Mouse (Mus musculus) embryonic fibroblast, embryonic 13.5 days (primary cell): ENCODE data around the gene Ptpn6. TPM values are rescaled to one million over a fixed set of nuclear protein-coding genes. Genes with fewer than 3 reads are reported as not detected.

Experiments
- H3K27ac ChIP-seq: 2 replicates; pipeline ENCODE4 v1.5.1; 2012; ENCODE audit warnings: low read length, control low read depth, inconsistent platforms; ENCODE audit not compliant: insufficient read depth
- H3K4me1 ChIP-seq: 2 replicates; pipeline ENCODE4 v1.6.1; 2011; ENCODE audit warnings: low read length; ENCODE audit not compliant: control insufficient read depth, insufficient read depth
- H3K4me3 ChIP-seq: 2 replicates; pipeline ENCODE4 v1.5.1; 2011; ENCODE audit warnings: mild to moderate bottlenecking, control low read depth, low read length; ENCODE audit not compliant: insufficient read depth
- CTCF ChIP-seq: IDR thresholded peaks from 2 replicates; pipeline ENCODE4 v1.5.1; 2011; ENCODE audit warnings: mild to moderate bottlenecking, control low read depth, low read length, moderate library complexity, borderline replicate concordance; ENCODE audit not compliant: insufficient read depth
- POLR2A ChIP-seq: IDR thresholded peaks from 2 replicates; pipeline ENCODE4 v1.6.1; 2011; ENCODE audit warnings: low read depth, mild to moderate bottlenecking, control low read depth, low read length, moderate library complexity
- polyA plus RNA-seq: library from polyadenylated mRNA; stranded (reverse); fragments of >200 nt; gene quantifications from 2 replicates; pipeline ENCODE4 v1.2.4, GENCODE M21; 2011; ENCODE audit warnings: low read depth; ENCODE audit not compliant: missing spikeins, insufficient read length

Gene Ptpn6
- 0.53 and 4.3 TPM in 2 replicates for polyA plus RNA-seq

- Histone ChIP-seq H3K27ac (no peak within 1 kb of the TSS), H3K4me1 (no peaks in the 10 kb centered on the region), H3K4me3 (no peak within 1 kb of the TSS)
- TF ChIP-seq CTCF, result no peak
- no peak for TF ChIP-seq POLR2A
Measured at GRCm38 (mm10) chr6:124738511-124739023, at the start of gene Ptpn6. Ptpn6 (minus strand) TSS chr6:124738714.

GRCm38 (mm10) chr6:124787722-124788121 is 49.2 kb upstream of the Ptpn6 start:
- TF ChIP-seq CTCF, result no peak
- no peak for TF ChIP-seq POLR2A
- Histone ChIP-seq H3K4me3 (no peak overlapping the region), H3K4me1 (peaks cover 3% of the 10 kb centered on the region; the same call in 1 of the 2 replicates), H3K27ac (no peak overlapping the region)

GRCm38 (mm10) chr6:124786756-124787420 is 48.4 kb upstream of the Ptpn6 start:
- Histone ChIP-seq H3K27ac (no peak overlapping the region), H3K4me3 (no peak overlapping the region), H3K4me1 (peaks cover 5% of the 10 kb centered on the region)
- no peak for TF ChIP-seq CTCF
- TF ChIP-seq POLR2A, result no peak

GRCm38 (mm10) chr6:124782436-124782835 is 43.9 kb upstream of the Ptpn6 start:
- Histone ChIP-seq H3K4me1 (peaks cover 5% of the 10 kb centered on the region), H3K27ac (no peak overlapping the region), H3K4me3 (no peak overlapping the region)
- TF ChIP-seq CTCF (no peak), POLR2A (no peak)

GRCm38 (mm10) chr6:124780917-124781316 is 42.4 kb upstream of the Ptpn6 start:
- peaks cover 5% of the 10 kb centered on the region for H3K4me1 ChIP-seq
- no peak overlapping the region for H3K27ac ChIP-seq
- TF ChIP-seq CTCF (no peak), POLR2A (no peak)
- H3K4me3 ChIP-seq, result no peak overlapping the region

- Histone ChIP-seq H3K27ac (no peak overlapping the region), H3K4me3 (peak overlapping the region; percentile 24; the same call in 1 of the 2 replicates), H3K4me1 (peaks cover 5% of the 10 kb centered on the region)
- TF ChIP-seq CTCF (no peak), POLR2A (no peak)
Measured at GRCm38 (mm10) chr6:124779984-124780416, 41.5 kb upstream of the Ptpn6 start.

- Histone ChIP-seq H3K4me1 (peaks cover 5% of the 10 kb centered on the region), H3K27ac (no peak within 1 kb of the TSS), H3K4me3 (peak within 1 kb of the TSS; percentile 24; the same call in 1 of the 2 replicates)
Measured at GRCm38 (mm10) chr6:124779222-124779983, 40.9 kb upstream of the Ptpn6 start, which contains the start of gene Lrrc23. Lrrc23 (minus strand) TSS chr6:124779727.

GRCm38 (mm10) chr6:124770511-124770910 is 32.0 kb upstream of the Ptpn6 start:
- Histone ChIP-seq H3K27ac (no peak overlapping the region), H3K4me1 (peaks cover 6% of the 10 kb centered on the region), H3K4me3 (no peak overlapping the region)
- TF ChIP-seq POLR2A (no peak), CTCF (no peak)

More at GRCm38 (mm10) chr6:124779222-124779983, 40.9 kb upstream of the Ptpn6 start, which contains the start of gene Lrrc23:
- TF ChIP-seq CTCF (no peak), POLR2A (no peak)

- Histone ChIP-seq H3K4me1 (peaks cover 6% of the 10 kb centered on the region), H3K27ac (no peak overlapping the region), H3K4me3 (peak overlapping the region; percentile 93)
- TF ChIP-seq CTCF (no peak), POLR2A (no peak)
Measured at GRCm38 (mm10) chr6:124770013-124770412, 31.5 kb upstream of the Ptpn6 start.
